Mouse (Mus musculus) large intestine, adult 2 months (tissue): ENCODE data around the gene Olfr1425. TPM values are rescaled to one million over a fixed set of nuclear protein-coding genes. Genes with fewer than 3 reads are reported as not detected.
"Not testable (repeated sequence)": the region's sequence is repeated elsewhere in the genome, so short reads cannot be mapped to it uniquely, and the experiment has no call there.

Experiments
- DNase-seq: peaks from one replicate; pipeline ENCODE4 v3.0.0-alpha.2; 2012; ENCODE audit warnings: low read depth, low spot score
- WGBS: fragments of 180-500 bp; shearing (Covaris S2); methylation state at CpG from one replicate; pipeline ENCODE4 v1.1.7; 2018; 5-methylcytosine and 5-hydroxymethylcytosine counted together
- polyA plus RNA-seq: library from polyadenylated mRNA; depleted of rRNA; stranded (reverse); fragments of >200 nt; gene quantifications from 2 replicates; pipeline ENCODE4 v1.2.3, GENCODE M21; 2012; rRNA removed

The Olfr1425 gene
- not detected in 2 replicates for polyA plus RNA-seq

DNA sequence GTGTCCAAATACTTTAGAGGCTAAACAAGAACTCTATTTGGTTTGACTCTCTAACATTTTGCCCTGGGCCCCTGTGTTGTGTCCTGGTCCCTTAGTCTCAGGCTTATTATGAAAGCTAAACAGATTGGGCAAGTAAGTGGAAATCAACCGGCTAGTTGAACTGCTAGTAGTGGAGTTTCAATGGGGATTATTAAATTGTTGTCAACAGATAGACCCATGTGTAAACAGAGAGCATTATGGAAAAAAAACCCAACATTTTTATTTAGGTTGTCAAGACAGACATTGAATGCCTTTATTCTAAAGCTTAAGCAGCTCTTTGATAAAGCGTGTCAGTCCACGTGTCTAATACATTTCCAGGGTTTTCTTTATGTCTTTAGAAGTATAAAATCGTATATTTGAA is at the start of gene Olfr1425:
Gene Olfr1425, minus strand, starts transcription at position 101 of the 400 bp plus-strand sequence.
- DNase-seq, result not testable (repeated sequence)
- 79% methylated on average over 4 of the region's 4 CpGs for WGBS

DNA sequence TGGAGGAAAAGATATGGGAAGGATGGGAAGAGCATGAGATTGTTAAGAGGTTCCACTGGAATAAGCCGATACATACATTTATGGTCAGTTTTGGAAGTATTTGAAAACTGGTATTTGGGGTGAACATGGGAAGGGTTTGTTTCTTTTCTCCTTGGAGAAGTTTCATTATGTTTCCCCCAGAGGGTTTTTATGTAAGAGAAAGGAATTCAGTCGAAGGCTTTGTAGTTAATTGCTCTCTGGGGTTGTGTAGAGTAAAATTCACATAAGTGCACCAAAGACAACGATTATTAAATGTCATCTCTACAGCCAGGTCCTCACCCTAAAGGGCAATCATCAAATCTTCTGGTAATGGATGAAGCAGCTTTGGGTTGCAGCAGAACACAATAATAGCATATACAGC is 45.6 kb upstream of the Olfr1425 start, which contains the start of gene Olfr76:
Gene Olfr76, minus strand, starts transcription at position 101 of the 400 bp plus-strand sequence.
- no peak for DNase-seq
- WGBS, result 68% methylated on average over 3 of the region's 3 CpGs

DNA sequence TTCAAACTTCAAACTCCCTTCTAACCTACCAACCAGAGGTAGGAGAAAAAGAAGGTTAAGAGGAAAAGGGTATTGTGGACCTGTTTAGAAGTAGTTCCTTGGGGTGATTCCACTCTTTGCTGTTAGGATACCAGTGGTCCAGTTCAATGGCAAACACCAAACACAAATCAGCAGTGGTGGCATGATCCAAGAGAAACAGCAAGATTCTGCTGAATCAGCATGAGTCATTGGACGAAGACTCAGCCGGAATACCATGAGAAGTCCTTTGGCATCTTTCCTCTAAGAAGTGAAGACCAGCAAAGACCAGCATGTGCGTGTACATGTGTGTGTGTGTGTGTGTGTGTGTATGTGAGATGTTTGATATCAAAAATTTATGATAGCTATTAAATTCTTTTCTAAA is 38.9 kb upstream of the Olfr1425 start:
- DNase-seq, result no peak
- WGBS, result 89% methylated on average over 3 of the region's 3 CpGs

DNA sequence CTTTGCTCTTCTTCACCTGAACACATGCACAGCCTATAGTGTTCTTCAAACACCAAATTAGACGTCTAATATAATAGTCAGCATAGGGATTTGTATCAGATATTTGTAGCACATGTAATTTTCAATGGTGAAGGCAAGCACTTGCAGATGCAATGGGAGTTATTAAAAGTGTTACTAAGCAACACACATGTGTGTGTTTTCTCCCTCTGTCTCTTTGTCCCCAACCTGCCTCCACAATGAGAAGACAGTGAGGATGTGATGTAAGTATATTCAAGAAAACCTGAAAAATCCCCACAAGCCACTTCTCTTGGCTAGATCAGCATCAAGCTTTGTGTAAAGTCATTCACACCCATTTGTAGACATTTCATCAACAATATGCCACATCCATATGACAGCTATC is 38.3 kb upstream of the Olfr1425 start, which contains the start of gene Olfr1428:
Gene Olfr1428, minus strand, starts transcription at position 101 of the 400 bp plus-strand sequence.
- DNase-seq, result no peak
- 68% methylated on average over 1 of the region's 1 CpGs for WGBS

DNA sequence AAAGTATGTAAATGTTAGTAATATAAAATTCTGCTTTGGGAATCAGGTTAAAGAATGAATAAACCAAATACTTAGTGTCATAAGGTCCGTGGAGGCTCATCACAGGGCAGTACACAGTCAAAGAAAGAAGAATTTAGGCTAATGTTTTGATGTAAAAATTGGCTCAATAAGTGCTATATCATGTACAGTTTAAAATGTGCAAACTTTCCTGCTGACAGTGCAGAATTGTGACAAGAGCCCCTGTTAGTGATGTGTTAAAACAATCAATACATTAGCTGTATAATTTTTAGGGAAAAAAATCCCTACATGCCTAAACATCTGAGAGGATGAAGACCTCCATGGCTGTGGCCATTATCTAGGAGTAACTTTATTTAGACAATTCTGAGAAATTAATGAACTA is 36.3 kb upstream of the Olfr1425 start:
- 37% methylated on average over 1 of the region's 1 CpGs for WGBS
- no peak for DNase-seq

DNA sequence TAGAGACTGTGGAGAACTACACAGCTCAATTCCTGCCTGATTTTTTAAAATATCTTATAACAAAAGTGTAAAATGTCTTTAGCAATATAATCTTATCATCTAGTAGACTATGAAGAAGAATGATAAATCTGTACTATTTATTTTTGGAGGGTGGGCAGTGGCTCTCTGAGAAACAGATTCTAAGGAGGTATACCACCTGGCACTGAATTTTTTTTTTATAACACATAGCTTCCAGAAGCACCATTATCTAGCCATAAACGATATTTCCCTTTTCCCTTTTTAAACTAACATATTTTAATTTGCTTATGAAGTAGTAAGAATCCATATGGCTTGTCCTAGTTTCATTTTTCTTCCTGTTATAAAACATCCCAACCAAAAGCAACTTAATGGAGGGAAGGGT is 27.0 kb upstream of the Olfr1425 start:
- 40% methylated on average over 1 of the region's 1 CpGs for WGBS
- DNase-seq, result no peak

DNA sequence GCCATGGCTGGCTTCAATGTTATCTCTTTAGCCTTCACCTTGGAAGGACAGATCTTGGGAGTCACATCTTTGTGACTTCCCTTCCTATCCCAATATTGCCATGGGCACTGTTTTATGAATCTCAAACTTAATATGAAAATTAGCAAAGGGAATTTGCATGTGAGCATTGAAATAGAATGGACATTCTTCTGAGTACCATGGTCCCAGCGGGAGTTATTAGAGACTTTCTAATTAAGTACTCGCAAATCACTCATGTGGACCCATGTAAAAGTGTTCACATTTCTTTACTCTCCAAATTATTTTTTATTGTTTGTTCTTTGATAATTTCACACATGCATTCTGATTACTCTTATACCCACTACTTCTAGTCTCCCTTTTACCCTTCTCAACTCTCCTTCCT is 25.7 kb upstream of the Olfr1425 start, which contains the start of gene Olfr1427:
Gene Olfr1427, minus strand, starts transcription at position 101 of the 400 bp plus-strand sequence.
- no peak for DNase-seq
- WGBS, result 98% methylated on average over 2 of the region's 2 CpGs

DNA sequence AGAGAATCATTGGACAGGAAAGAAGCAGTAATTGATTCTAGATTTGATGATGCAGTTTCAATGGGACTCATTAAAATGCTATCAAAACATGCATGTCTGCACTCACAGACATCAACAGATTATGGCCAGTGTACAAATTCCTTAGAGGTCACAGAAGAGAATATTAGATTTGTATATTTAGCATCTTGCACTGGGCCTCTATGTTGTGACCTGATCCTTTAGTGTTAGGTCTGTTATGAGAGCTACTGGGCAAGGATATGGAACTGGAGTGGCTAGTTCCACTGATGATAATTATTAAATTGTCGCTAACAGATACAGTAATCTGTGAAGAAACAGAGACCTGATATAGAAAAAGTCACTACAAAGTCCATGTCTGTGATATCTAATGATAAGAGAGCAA is 14.4 kb upstream of the Olfr1425 start, which contains the start of gene Olfr1426:
Gene Olfr1426, minus strand, starts transcription at position 101 of the 400 bp plus-strand sequence.
- 85% methylated on average over 1 of the region's 1 CpGs for WGBS
- DNase-seq, result no peak

DNA sequence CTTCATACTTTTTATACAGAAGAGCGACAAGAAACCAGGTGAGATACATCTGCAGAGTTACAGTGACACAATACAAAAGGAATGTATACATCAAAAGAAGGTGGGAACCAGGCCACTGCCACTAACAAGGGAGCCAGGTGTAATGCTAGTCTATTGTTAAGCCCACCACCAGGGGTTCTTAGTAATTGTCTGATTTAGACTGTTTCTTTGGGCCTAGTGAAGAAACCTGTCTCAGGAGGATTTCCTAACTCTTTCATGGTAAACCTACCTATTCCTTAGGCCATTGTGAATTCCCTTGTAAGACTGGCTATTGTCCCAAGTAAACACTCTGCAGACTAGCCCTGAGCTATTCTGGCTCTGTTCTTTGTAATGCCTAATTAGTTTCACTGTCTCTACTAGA is 8.0 kb downstream of the Olfr1425 start:
- 84% methylated on average over 1 of the region's 1 CpGs for WGBS
- DNase-seq, result not testable (repeated sequence)

DNA sequence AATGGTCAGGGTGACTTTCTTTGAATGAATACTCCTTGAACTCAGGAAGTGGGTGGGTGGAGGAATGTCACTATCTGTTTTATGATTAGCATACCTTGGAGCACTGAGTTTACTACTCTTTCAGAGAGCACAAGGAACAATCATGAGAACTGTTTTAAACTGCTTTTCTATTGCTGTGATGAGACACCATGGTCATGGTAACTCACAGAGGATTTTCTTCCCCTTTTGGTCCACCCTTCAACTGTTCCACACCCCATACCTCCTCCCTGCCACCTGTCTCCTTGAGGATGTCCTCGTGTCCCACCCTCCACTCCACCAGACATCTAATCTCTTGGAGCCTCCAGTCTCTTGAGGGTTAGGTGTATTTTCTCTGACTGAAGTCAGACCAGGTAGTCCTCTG is 9.7 kb downstream of the Olfr1425 start:
- DNase-seq, result not testable (repeated sequence)
- WGBS, result 44% methylated on average over 1 of the region's 1 CpGs

DNA sequence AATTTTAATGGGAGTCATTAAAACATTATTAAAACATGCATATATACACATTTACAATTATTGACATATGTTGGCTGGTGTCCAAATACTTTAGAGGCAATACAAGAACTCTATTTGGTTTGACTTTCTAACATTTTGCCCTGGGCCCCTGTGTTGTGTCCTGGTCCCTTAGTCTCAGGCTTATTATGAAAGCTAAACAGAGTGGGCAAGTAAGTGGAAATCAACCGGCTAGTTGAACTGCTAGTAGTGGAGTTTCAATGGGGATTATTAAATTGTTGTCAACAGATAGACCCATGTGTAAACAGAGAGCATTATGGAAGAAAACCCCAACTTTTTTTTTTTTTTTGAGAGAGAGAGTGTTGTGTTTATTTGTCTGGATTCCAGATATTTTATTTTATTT is 14.9 kb downstream of the Olfr1425 start, which contains the start of gene Olfr1424:
Gene Olfr1424, minus strand, starts transcription at position 101 of the 400 bp plus-strand sequence.
- not testable (repeated sequence) for DNase-seq
- 76% methylated on average over 1 of the region's 1 CpGs for whole genome bisulfite sequencing

DNA sequence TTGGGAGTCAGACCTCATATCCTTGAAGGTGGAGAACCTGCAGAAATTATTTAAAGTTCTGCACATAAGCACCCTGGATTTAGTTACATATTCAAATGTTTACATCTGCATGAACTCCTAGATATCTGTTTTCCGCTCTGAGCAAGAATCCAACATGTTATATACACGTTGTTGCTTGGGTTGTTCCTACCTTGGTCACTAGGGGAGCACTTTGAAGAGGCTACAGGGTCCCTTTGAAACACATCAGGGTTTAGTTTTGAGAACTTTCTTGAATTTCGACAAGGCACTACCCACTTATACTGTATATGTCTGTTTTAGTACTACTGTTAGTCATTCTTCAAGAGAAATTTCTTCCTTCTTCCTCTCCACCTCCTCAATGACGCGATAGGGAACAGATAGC is 34.4 kb downstream of the Olfr1425 start:
- no peak for DNase-seq
- WGBS, result 88% methylated on average over 5 of the region's 5 CpGs

DNA sequence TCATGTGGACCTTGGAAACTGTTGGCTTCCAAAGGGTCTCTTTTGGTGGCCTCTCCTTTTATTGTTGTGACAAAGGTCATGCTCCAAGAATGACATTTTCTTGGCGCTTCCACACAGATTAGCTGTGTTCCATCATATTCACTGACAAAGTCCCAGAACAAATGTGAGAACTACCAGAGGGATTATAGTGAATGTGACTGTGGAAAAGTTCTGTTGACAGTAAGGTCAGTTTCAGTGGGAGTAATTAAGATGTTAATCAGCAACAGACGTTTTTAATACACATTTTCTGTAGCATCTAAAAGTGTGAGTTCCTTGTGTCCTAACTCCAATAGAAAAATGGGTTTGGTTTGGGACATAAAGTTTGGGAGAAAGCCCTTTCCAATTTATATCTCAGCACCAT is 36.3 kb downstream of the Olfr1425 start, which contains the start of gene Olfr1423:
Gene Olfr1423, minus strand, starts transcription at position 101 of the 400 bp plus-strand sequence.
- DNase-seq, result no peak
- 44% methylated on average over 2 of the region's 2 CpGs for WGBS

DNA sequence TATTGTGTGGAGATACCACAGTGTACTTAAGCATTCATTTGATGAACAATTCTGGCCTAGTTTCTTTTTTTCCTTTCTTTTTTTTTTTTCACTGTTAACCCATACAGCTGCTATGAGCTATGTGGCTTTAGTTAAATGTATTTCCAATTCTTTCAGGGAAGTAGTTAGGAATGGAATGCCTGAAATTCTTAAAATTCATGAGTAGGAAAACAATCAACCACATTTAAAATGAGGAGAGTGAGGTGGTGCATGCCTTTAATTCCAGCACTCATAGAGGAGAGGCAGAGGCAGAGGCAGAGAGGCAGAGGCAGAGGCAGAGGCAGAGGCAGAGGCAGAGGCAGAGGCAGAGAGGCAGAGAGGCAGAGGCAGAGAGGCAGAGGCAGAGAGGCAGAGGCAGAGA is 39.8 kb downstream of the Olfr1425 start:
- DNase-seq, result no peak

DNA sequence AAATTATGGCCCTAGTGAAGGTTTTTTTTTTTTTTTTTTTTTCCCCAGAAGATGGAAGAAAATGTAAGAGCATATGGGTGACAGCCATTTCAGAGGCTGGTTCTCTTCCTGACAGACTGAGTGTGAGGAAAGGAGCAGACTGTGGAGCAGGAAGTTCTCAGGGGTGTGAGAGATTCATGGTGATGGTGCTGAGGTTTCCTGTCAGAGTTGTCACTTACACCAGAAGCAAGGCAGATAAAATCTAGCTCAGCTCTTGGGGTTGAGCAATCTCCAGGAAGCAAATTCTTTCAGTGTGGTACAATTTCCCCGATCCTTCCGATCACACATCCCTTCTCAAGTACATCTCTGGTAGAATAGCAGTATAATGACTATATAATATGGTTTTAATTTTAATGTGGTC is 50.9 kb downstream of the Olfr1425 start:
- DNase-seq, result no peak
- 79% methylated on average over 2 of the region's 2 CpGs for WGBS

DNA sequence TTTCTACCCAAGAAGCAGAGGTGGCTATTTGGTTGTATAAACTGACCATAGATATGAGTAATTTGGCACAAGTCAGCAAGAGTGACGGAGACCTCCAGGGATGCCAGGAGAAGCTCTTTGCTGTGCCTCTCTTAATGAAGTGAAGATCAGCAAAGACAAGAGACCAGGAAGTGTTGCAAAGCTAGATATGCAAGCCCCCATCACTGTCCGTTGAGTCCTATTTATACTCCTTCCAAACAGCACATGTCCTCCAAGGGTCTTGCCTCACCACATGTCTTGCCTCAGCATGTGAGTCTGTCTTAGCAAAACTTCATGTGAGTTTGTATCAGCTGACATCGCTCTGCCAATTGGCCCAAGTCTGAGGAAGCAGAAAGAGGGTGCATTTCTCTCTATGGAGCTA is 52.2 kb downstream of the Olfr1425 start:
- 84% methylated on average over 3 of the region's 3 CpGs for WGBS
- DNase-seq, result no peak

DNA sequence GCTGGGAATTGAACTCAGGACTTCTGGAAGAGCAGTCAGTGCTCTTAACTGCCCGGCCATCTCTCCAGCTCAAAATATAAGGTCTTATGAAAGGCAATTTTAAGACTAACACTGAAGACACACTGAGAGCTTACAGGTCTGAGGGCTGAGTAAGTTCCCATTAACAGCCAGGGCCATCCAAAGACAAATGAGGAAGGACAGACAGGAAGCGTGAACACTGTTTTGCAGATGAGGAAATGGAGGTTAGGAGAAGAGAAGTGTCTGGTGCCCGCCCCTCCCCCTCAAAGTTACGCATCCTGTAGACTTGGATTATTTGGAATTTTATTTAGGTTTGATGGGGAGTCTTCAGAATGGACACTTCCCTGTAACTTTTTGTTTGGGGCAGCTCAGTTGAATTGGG is 53.4 kb downstream of the Olfr1425 start:
- 81% methylated on average over 4 of the region's 4 CpGs for WGBS
- no peak for DNase-seq

Other genes starting within 250 kb of the Olfr1425 start
- gene Olfr1417, start 238.5 kb downstream of the Olfr1425 start, polyA plus RNA-seq, result not detected in 2 replicates
- gene Olfr1418, start 216.7 kb downstream of the Olfr1425 start, polyA plus RNA-seq, result not detected in 2 replicates
- gene Olfr1419, start 202.6 kb downstream of the Olfr1425 start, polyA plus RNA-seq, result not detected in 2 replicates
- gene Olfr1420, start 191.2 kb downstream of the Olfr1425 start, polyA plus RNA-seq, result not detected in 2 replicates
- gene Patl1, start 165.3 kb downstream of the Olfr1425 start, polyA plus RNA-seq, result 10.4 and 16.4 TPM in 2 replicates
- 22.0 and 29.3 TPM in 2 replicates for gene Osbp, start 111.8 kb downstream of the Olfr1425 start, polyA plus RNA-seq
- gene Olfr1423, start 36.4 kb downstream of the Olfr1425 start, polyA plus RNA-seq, result not detected in 2 replicates
- not detected in 2 replicates for gene Olfr1424, start 15.0 kb downstream of the Olfr1425 start, polyA plus RNA-seq
- gene Olfr1426, start 14.3 kb upstream of the Olfr1425 start, polyA plus RNA-seq, result not detected in 2 replicates
- gene Olfr1427, start 25.6 kb upstream of the Olfr1425 start, polyA plus RNA-seq, result not detected in 2 replicates
- not detected in 2 replicates for gene Olfr1428, start 38.2 kb upstream of the Olfr1425 start, polyA plus RNA-seq
- not detected in 2 replicates for gene Olfr76, start 45.5 kb upstream of the Olfr1425 start, polyA plus RNA-seq
- gene Olfr1555-ps1, start 92.4 kb upstream of the Olfr1425 start, polyA plus RNA-seq, result not detected in 2 replicates
- gene Olfr1431, start 122.9 kb upstream of the Olfr1425 start, polyA plus RNA-seq, result not detected in 2 replicates
- gene Olfr1432, start 154.9 kb upstream of the Olfr1425 start, polyA plus RNA-seq, result not detected in 2 replicates
- not detected in 2 replicates for gene Olfr262, start 163.9 kb upstream of the Olfr1425 start, polyA plus RNA-seq
- gene Olfr235, start 183.3 kb upstream of the Olfr1425 start, polyA plus RNA-seq, result not detected in 2 replicates
- gene Olfr1434, start 202.1 kb upstream of the Olfr1425 start, polyA plus RNA-seq, result not detected in 2 replicates
- not detected in 2 replicates for gene Olfr1436, start 221.4 kb upstream of the Olfr1425 start, polyA plus RNA-seq
- gene Olfr1437, start 247.4 kb upstream of the Olfr1425 start, polyA plus RNA-seq, result not detected in 2 replicates